Mouse (Mus musculus) ES-CJ7 (cell line): ENCODE data around the gene Prr32.

ENCODE experiments used
- DNase-seq: peaks from one replicate; pipeline ENCODE4 v3.0.0; 2011; ENCODE audit warnings: low read depth, low spot score

Prr32 gene

DNA sequence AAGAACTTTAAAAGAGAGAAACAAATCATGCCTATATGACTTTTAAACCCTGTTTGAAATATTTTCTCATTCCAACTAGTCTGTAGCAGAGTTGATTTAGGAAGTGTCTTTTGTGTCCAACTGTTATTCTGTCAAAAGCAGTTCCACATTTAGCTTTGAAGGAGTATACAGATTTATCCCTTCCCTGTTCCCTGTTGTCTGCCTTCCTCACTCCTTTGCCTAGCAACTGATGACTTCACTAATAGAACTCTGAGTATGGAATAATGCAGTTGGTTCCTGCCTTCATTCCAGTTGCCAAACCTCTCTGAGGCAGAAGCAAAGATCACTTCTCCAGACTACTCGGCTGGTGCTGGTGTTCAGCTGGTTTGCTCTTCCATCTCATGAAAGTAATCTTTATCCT is at the start of gene Prr32:
Gene Prr32, plus strand, starts transcription at position 301 of the 400 bp plus-strand sequence.
- DNase-seq, result no peak
